Mouse (Mus musculus): ENCODE data around the gene Zbtb20.

DNA sequence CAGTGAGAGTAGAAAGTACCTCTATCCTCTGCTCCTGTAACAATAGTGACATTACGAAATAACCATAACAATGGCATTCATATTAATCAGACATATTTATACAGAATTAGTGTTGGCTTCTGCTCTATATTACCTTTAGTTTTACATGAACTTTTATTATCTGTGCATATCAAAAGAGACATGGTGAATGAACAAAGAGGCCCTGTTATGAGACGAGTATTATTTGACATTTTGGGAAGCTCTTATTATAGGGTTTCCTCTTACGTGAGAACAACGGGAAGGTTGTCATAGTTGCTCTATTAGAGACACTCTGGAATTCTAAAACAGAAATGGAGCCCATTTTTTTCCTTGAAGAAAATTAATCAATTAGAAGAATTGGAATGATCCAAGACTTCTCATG is 161.6 kb downstream of the Zbtb20 start:
- TF ChIP-seq CTCF (IDR thresholded peaks at IDR 0.05; ENCODE audit: low read depth, low read length) = no peak
- TF ChIP-seq POLR2A (IDR thresholded peaks at IDR 0.05; ENCODE audit: borderline replicate concordance, low read depth, low read length) = no peak

Data from bone marrow macrophage, adult 2 months (primary cell).